Mouse (Mus musculus) intestine, postnatal 0 days (tissue): ENCODE measurements at regions not wholly inside any gene's neighbourhood (a gene's known extent, or its start where the extent isn't known, plus 50 kb on each side); places are given as distances from the start of the nearest gene placed in this dataset.

Source experiments
- ATAC-seq: fragments of 200-750 bp; cut with Nextera tagmentation; 2 replicates; pipeline ENCODE4 v1.8.0; 2017; ENCODE audit warnings: mild to moderate bottlenecking, moderate TSS enrichment, moderate library complexity
- H3K27ac ChIP-seq: fragments of 300-500 bp; sonication (generic); 2 replicates; pipeline ENCODE4 v1.5.1; 2014; ENCODE audit warnings: mild to moderate bottlenecking, low read depth, low read length, moderate library complexity
- H3K27me3 ChIP-seq: fragments of 300-500 bp; sonication (generic); replicated peaks from 2 replicates; pipeline ENCODE4 v1.6.1; 2014; ENCODE audit warnings: low read length, mixed read lengths; ENCODE audit not compliant: control insufficient read depth, insufficient read depth
- H3K36me3 ChIP-seq: fragments of 300-500 bp; sonication (generic); 2 replicates; pipeline ENCODE4 v1.6.1; 2014; ENCODE audit warnings: mild to moderate bottlenecking, moderate library complexity; ENCODE audit not compliant: control insufficient read depth, insufficient read depth
- H3K4me1 ChIP-seq: fragments of 300-500 bp; sonication (generic); replicated peaks from 2 replicates; pipeline ENCODE4 v1.6.1; 2014; ENCODE audit warnings: antibody characterized with exemption, low read length, mixed read lengths; ENCODE audit not compliant: control insufficient read depth, insufficient read depth
- H3K4me2 ChIP-seq: fragments of 300-500 bp; sonication (generic); replicated peaks from 2 replicates; pipeline ENCODE4 v1.6.1; 2014; ENCODE audit warnings: low read depth, mild to moderate bottlenecking, moderate library complexity
- H3K4me3 ChIP-seq: fragments of 300-500 bp; sonication (generic); 2 replicates; pipeline ENCODE4 v1.5.1; 2014; ENCODE audit warnings: low read depth, low read length
- H3K9ac ChIP-seq: fragments of 300-500 bp; sonication (generic); 2 replicates; pipeline ENCODE4 v1.6.1; 2014; ENCODE audit warnings: mild to moderate bottlenecking, low read depth, low read length
- H3K9me3 ChIP-seq: fragments of 300-500 bp; sonication (generic); 2 replicates; pipeline ENCODE4 v1.6.1; 2016; ENCODE audit warnings: mixed run types; ENCODE audit not compliant: control insufficient read depth
- CTCF ChIP-seq: sonication (generic); IDR thresholded peaks from 2 replicates; pipeline ENCODE4 v1.5.1; 2016; ENCODE audit warnings: low read depth, mild to moderate bottlenecking, control low read depth, antibody characterized with exemption, moderate library complexity
- WGBS: fragments of 180-500 bp; shearing (Covaris S2); extraction: QIAGEN DNeasy Blood & Tissue Kit; methylation state at CpG from one replicate; pipeline ENCODE4 v1.1.7; 2014; 5-methylcytosine and 5-hydroxymethylcytosine counted together

- H3K9me3 ChIP-seq = no peaks in the 10 kb centered on the region
- no peaks in the 10 kb centered on the region for H3K27me3 ChIP-seq
- H3K36me3 ChIP-seq = no peaks in the 10 kb centered on the region
- 30% methylated on average over 16 of the region's 16 CpGs for WGBS
- no peak overlapping the region for H3K4me3 ChIP-seq
- no peak overlapping the region for H3K27ac ChIP-seq
- H3K9ac ChIP-seq = no peak overlapping the region
- no peaks in the 10 kb centered on the region; the same call in 1 of the 2 replicates for H3K4me1 ChIP-seq
- peak overlapping the region; percentile 45 for H3K4me2 ChIP-seq
- TF ChIP-seq CTCF = no peak
- no peak for ATAC-seq
Measured at GRCm38 (mm10) chr10:96955776-96956448, 339.1 kb downstream of the Btg1 start.

GRCm38 (mm10) chr10:96956449-96956834 is 339.6 kb downstream of the Btg1 start:
- H3K36me3 ChIP-seq = no peaks in the 10 kb centered on the region
- WGBS = 91% methylated on average over 5 of the region's 5 CpGs
- no peak overlapping the region for H3K27ac ChIP-seq
- H3K9me3 ChIP-seq = no peaks in the 10 kb centered on the region
- no peak overlapping the region for H3K4me2 ChIP-seq
- H3K9ac ChIP-seq = no peak overlapping the region
- H3K27me3 ChIP-seq = no peaks in the 10 kb centered on the region
- H3K4me1 ChIP-seq = no peaks in the 10 kb centered on the region; the same call in 1 of the 2 replicates
- ATAC-seq = no peak
- no peak for TF ChIP-seq CTCF
- H3K4me3 ChIP-seq = no peak overlapping the region

GRCm38 (mm10) chr10:96957019-96957418 is 340.2 kb downstream of the Btg1 start:
- no peak overlapping the region for H3K4me3 ChIP-seq
- no peak overlapping the region for H3K9ac ChIP-seq
- no peaks in the 10 kb centered on the region for H3K9me3 ChIP-seq
- no peaks in the 10 kb centered on the region; the same call in 1 of the 2 replicates for H3K4me1 ChIP-seq
- TF ChIP-seq CTCF = no peak
- no peaks in the 10 kb centered on the region for H3K27me3 ChIP-seq
- 84% methylated on average over 2 of the region's 2 CpGs for WGBS
- ATAC-seq = no peak
- H3K27ac ChIP-seq = no peak overlapping the region
- no peak overlapping the region for H3K4me2 ChIP-seq
- H3K36me3 ChIP-seq = no peaks in the 10 kb centered on the region

- H3K36me3 ChIP-seq = no peaks in the 10 kb centered on the region
- WGBS = 96% methylated on average over 1 of the region's 1 CpGs
- no peak overlapping the region for H3K9ac ChIP-seq
- no peaks in the 10 kb centered on the region for H3K27me3 ChIP-seq
- ATAC-seq = no peak
- H3K4me1 ChIP-seq = no peaks in the 10 kb centered on the region
- H3K9me3 ChIP-seq = no peaks in the 10 kb centered on the region
- no peak overlapping the region for H3K4me3 ChIP-seq
- no peak for TF ChIP-seq CTCF
- no peak overlapping the region for H3K4me2 ChIP-seq
- no peak overlapping the region for H3K27ac ChIP-seq
Measured at GRCm38 (mm10) chr10:96969825-96970224, 353.0 kb downstream of the Btg1 start.

GRCm38 (mm10) chr10:96970737-96971136 is 353.9 kb downstream of the Btg1 start:
- 86% methylated on average over 4 of the region's 4 CpGs for WGBS
- H3K9me3 ChIP-seq = no peaks in the 10 kb centered on the region
- no peaks in the 10 kb centered on the region for H3K36me3 ChIP-seq
- H3K27ac ChIP-seq = no peak overlapping the region
- no peak overlapping the region for H3K4me3 ChIP-seq
- H3K9ac ChIP-seq = no peak overlapping the region
- no peak for TF ChIP-seq CTCF
- ATAC-seq = no peak
- H3K27me3 ChIP-seq = no peaks in the 10 kb centered on the region
- H3K4me1 ChIP-seq = no peaks in the 10 kb centered on the region
- no peak overlapping the region for H3K4me2 ChIP-seq

GRCm38 (mm10) chr10:96971810-96972209 is 355.0 kb downstream of the Btg1 start:
- no peaks in the 10 kb centered on the region for H3K27me3 ChIP-seq
- H3K36me3 ChIP-seq = no peaks in the 10 kb centered on the region
- no peak overlapping the region for H3K4me2 ChIP-seq
- ATAC-seq = no peak
- 74% methylated on average over 3 of the region's 3 CpGs for WGBS
- H3K4me1 ChIP-seq = no peaks in the 10 kb centered on the region
- no peak for TF ChIP-seq CTCF
- H3K4me3 ChIP-seq = no peak overlapping the region
- no peak overlapping the region for H3K9ac ChIP-seq
- H3K27ac ChIP-seq = no peak overlapping the region
- H3K9me3 ChIP-seq = no peaks in the 10 kb centered on the region
